Mouse (Mus musculus) ES-CJ7 (cell line): ENCODE measurements at regions not wholly inside any gene's neighbourhood (a gene's known extent, or its start where the extent isn't known, plus 50 kb on each side); places are given as distances from the start of the nearest gene placed in this dataset.

Experiments used
- DNase-seq: peaks from one replicate; pipeline ENCODE4 v3.0.0; 2011; ENCODE audit warnings: low read depth, low spot score

- no peak for DNase-seq
These were observed 68.8 kb upstream of the Col8a1 start for GRCm38 (mm10) chr16:57823329-57823728.

DNA sequence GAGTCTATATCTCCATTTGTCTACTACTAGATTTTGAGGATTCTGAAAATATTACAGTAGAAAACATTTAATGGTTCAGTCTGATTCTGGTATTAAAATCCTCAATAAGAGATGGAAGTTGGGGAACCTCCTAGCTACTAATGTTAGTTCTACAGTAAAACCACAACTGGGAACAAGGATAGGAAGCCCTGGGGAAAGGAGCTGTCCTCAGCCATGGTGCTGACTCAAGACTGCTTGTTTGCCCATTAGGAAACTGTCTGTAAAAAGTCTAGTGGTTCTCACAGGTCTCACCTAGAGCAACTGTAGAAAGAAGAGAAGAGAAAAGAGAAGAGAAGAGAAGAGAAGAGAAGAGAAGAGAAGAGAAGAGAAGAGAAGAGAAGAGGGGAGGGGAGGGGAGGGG lies 90.9 kb upstream of the Col8a1 start:
- DNase-seq = no peak

- no peak for DNase-seq
These were observed 91.8 kb upstream of the Col8a1 start for GRCm38 (mm10) chr16:57846386-57846785.

- peak; percentile 8 for DNase-seq
These were observed 97.3 kb upstream of the Col8a1 start for GRCm38 (mm10) chr16:57851854-57852253.

DNA sequence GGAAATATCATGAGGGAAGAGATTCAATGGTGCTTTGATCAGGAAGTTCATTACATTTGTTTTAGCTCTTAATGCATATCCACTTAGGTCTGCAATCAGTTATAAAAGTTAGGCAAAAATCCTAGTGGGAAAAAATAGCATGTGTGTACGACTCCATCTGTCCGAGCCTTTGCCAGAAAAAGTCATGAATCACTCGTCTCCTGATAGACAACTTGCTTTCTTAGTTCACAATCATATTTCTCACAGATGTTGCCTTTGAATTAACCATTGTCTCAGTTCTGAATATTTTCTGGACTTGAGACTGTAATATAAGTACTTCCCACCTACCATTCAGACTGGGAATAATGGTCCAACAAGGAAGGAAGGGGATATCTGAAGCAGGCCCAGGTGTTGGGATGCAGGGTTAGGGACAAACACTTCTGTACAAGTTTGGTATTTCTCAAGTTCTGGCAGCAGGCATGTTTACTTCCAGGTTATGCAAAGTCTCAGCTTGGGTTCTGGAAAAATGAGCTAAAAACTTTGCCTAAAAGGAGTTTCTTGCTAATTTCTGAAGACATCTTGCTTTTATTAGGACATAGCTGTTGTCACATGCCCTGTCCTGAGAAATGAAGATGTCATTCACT lies 98.4 kb upstream of the Col8a1 start:
- DNase-seq = no peak

GRCm38 (mm10) chr16:57853751-57854150 lies 99.2 kb upstream of the Col8a1 start:
- no peak for DNase-seq

- no peak for DNase-seq
These were observed 102.5 kb upstream of the Col8a1 start for GRCm38 (mm10) chr16:57857071-57857470.

DNA sequence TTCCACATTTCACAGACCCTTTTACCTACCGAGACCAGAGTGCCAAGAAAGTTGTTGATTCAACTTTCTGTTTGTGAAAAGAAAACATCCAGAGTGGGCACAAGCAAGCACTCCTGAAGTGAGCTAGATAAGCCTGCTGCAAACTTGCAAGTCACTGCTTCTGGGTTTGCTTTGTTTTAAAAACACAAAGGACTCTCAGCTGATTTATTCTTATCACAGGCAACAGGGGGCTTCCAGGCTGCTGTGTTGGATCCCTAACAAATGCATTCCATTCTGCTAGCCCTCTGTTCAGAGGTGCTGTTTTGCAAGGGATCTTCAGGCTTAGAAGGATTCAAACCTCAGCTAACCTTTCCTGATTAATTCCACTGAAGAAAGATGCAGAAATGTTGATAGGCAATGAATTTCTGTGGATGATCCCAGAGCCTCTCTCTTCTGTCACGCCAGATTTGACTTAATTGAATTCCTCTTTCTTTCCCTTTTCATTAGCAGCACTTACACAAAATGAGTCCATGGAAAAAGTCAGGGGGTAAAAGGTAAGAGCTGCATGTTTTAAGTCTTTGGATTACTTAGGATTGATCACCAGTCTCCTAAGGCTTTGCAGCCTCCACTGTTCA lies 103.7 kb upstream of the Col8a1 start:
- DNase-seq = peak; percentile 17

- DNase-seq = no peak
These were observed 104.2 kb upstream of the Col8a1 start for GRCm38 (mm10) chr16:57858765-57859201.

GRCm38 (mm10) chr16:57863206-57863860 lies 108.8 kb upstream of the Col8a1 start:
- DNase-seq = no peak

DNA sequence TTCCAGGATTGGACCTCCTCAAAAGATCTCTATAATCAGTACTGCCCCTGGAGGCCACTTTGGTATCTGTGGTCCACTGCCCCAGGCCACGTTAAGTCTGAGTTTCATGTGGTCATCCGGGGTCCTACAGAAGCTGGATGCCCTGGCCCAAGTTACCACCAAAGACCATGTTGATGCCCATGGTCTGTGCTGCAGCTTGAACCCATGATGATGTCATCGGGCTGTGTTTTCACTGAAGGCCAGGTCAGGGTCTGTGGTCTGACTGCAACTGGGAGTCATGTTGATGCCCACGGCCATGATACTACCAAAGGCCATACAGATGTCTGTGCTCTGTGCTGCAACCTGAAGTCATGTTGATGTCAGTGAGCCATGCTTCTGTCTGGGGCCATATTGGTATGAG lies 122.3 kb upstream of the Col8a1 start:
- no peak for DNase-seq

DNA sequence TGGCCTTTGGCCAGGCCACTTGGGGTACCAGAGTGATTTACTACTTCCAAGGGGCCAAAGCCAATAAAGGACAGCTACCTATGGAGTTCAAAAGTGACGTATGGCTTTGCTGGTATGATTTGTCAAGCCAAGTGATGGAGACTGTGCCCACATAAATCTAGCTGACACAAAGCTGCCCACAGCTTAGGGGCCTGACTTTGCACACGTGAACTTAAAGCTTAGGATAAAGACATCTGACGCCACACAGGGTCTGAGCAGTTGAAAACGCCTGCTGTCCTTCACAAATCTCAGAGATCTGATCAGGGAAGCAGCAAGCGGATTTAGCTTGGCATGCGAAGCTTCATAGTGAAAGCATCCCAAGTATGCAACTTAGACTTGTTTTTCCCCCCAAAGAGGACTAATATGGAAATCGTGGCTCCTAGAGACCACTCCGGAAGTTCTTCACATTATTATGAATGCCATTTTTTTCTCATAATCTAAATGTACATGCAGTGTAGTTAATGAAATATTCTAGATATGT lies 127.1 kb upstream of the Col8a1 start:
- DNase-seq = no peak

DNA sequence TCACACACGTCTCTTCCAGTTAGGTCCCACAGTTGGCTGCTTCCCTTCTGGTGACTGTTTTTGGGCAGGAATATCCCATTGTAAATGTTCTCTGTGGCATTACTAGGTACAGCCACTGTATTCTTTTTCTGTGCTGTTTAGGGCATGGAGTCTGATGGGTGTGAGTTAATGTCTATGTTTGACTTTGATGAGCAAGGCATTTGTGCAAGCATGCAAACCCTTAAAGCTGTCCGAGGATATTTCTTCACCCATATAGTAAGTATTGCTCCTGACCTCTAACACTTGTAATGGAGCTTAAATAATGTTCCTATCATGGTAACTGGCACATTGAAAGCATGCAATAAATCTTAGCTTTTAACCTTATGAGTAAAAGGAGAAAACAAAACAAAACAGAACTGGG lies 133.6 kb upstream of the Col8a1 start:
- no peak for DNase-seq

DNA sequence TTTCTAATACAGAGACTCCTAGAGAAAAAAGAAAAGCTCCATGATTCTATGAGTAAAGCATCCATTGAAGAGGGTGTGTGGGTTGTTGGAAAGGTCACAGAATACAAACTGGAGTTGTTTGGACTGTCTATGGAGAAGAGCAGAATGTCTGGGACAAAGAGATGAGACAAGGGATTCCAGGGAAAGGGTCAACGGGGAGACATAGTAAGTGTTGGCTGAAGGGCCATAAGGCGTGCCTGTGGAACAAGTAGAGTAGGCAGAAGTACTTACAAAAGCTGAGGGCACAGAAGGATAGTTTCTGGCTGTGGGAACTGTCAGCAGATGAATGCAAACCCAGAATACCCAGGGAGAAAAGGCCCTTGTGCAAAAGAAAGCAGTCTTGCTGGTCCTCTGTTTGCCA lies 134.0 kb upstream of the Col8a1 start:
- no peak for DNase-seq

DNA sequence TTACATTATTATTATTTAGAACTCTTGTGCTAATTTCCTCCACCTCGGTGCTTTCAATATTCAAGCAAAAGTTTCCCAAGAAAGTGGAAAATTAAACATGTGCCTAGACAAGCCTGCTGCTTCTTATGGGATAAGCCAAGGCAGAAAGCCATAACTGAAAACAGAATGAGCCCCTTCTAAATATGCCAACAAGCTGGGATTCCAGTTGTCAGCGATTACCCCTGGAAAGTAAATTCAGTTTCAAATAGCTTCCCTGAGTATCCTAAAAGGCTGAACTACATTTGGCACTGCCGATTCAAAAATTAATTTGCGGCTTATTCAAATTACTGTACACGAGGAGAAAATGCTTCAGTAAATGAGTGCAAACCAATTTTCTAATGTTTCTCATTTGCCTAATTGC lies 135.6 kb upstream of the Col8a1 start:
- DNase-seq = no peak

- no peak for DNase-seq
These were observed 138.6 kb upstream of the Col8a1 start for GRCm38 (mm10) chr16:57893111-57893510.

DNA sequence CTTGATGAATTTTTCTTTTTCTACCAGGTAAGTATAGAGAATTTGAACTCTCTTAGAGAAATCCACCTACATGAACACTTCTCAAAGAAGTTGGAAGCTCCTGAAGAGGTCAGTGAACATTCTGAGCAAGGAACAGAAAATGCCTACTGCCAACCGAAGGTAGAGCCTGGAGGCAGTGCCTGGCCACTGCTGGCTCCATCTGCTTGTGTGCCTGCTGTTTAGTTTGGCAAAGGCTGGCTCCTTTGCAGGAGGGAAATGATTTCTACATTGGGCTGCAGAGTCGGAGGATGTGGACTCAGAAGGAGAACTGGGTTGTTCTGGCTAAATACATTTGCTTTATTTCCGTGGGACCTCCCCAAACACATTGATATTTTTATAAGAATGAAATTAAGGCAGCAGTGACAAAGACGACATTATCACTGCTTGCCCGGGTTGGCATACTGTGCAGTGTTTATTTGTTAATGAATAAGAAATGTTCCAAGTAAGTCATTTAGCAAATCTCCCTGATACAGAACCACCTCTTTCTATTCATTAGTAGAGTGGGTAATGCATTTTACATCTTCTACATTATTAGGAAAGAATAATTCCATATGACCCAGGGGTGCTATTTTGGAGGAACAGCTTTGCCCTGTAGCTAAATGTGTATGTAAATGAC lies 139.3 kb upstream of the Col8a1 start:
- no peak for DNase-seq

DNA sequence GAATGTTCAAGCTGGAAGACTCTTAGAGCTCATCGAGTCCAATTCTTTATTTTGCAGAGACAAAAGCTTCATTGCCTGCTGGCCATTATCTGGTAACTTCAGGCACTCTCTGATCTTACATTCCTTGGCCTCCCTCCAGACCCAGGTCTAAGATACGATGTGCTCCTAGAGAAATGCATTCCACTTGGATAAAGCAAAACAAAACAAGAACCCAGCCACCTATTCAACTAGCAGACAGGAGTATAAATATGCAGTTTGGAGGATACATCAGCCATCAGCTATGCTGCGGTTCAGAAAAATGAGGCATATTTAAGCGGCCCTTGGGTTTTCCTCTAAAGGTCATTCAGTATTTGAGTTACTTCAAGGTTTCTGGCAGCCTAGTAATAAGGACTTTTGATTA lies 146.5 kb upstream of the Col8a1 start:
- DNase-seq = no peak

- no peak for DNase-seq
These were observed 148.0 kb upstream of the Col8a1 start for GRCm38 (mm10) chr16:57902498-57902897.

GRCm38 (mm10) chr16:57912001-57912400 lies 157.5 kb upstream of the Col8a1 start:
- DNase-seq = no peak

DNA sequence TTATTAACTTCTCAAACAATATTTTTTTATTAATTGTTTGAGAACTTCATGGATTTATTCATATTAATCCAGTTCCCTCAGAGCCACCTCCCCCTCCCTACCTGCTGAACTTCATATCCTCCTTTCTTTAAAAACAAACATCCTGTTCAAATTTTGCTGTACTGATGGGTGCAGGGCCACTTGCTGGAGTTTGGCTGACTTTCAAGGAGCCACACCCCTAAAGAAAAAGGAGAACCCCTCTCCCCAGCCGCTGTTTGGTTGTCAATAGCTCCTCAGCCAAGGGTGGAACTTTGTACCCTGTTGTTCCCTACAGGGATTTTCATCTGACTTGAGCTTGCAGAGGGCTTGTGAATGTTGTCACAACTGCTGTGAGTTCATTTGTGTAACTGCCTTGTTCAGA lies 160.0 kb upstream of the Col8a1 start:
- no peak for DNase-seq

DNA sequence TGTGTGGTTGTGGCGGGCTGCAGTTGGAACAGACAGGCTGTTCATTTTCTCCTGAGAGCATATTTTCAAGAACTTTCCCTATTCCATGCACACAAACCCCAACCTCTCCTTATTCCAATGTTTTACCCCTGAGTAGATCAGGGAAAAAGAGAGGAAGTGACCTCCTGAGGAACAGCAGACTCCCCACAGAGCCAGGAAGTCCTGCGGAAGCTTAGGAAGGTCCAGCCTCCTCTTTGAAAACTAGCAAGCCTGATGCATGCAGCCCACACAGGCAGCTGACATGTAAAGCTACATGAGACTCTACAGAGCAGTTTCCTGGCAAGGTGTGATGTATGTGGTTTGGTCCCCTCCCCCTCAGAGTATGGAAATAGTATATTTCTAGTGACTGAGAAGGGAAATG lies 160.9 kb upstream of the Col8a1 start:
- DNase-seq = no peak
